Mouse (Mus musculus): ENCODE data around the gene Olfr749.
"Not testable (repeated sequence)": the region's sequence is repeated elsewhere in the genome, so short reads cannot be mapped to it uniquely, and the experiment has no call there.

Gene Olfr749

GRCm38 (mm10) chr14:50744994-50745393, at the start of gene Olfr749:
TSS of gene Olfr749 (minus strand) at chr14:50745094.
- no peak for DNase-seq

DNA sequence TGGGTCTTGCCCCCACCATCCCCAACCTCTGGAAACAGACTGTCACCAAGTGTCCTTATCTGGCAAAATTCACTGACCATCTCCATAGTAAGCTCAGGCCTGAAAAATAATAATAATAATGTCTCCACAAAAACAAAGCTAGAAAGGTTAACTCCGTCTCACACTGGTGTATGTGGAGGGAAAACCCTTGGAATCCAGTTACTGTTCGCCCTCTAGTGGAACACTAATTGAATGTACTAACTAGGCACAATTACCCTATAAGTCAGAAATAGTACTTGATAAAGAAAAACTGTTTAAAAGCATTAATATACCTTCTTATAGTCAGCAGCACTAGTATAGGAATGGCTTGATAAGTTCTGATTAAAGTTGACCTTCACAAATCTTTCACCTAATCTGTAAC, 43.3 kb upstream of the Olfr749 start:
- DNase-seq: no peak

DNA sequence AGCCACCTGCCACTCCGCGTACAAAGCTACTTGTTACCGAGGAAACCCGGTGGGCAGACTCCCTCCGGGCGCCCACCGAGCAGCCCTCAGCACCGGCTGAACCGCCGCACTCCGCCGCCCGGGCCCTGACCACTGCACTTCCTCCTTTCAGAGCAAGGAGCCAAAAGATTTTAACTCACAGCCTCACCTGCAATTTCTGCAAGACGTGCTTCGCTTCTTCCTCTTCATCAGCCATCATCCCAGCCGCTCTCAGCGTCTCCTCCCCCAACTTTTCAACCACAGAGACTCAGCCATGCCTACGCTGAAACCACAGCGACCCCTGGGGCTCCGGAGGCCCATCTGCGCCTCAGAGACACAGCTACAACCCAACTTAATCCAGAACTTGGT, 40.4 kb upstream of the Olfr749 start, which contains the start of gene Ttc5:
Gene Ttc5 (minus strand): TSS at position 269 of the 387 bp plus-strand sequence.
- peak; percentile 75 to 78 for DNase-seq

DNA sequence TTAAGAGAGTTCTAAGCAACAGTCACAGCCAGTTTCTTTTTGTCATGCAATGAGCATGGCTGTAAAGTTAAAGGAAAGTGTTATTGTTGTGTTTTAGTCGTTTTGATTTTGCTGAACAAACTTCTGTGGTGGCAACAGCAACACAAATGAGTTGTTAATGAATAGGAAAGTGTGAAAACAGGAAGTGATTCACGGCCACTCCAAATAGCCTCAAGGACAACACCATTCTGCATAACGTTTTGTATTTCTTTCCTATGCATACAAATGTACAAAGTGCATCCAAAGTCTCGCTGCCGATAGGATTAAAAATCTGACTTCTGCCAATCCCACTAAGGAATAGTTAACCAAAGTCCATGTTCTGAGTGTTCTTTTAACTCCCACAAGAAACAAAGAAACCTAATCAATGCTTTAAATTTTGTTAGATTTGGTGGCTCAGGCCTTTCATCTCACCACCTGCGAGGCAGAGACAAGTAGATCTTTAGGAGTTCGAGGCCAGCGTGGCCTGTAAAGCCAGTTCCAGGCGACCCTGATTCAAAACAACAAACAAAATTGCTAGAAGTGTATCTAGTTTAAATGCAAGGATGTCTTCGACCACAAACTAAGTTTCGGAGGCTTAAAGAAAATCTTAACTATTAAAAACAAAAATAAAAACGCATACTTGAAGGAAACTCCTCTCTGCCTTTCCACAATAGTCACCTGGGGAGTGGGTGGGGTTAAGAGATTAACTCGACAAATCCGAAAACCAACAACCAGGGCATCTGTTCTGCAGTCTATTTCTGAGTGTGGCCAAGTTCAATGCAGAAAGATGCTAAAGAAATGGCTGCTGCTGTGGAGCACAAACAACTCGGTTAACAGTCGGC, 39.7 kb upstream of the Olfr749 start:
- DNase-seq: no peak

GRCm38 (mm10) chr14:50782166-50782565, 37.3 kb upstream of the Olfr749 start:
- no peak for DNase-seq

DNA sequence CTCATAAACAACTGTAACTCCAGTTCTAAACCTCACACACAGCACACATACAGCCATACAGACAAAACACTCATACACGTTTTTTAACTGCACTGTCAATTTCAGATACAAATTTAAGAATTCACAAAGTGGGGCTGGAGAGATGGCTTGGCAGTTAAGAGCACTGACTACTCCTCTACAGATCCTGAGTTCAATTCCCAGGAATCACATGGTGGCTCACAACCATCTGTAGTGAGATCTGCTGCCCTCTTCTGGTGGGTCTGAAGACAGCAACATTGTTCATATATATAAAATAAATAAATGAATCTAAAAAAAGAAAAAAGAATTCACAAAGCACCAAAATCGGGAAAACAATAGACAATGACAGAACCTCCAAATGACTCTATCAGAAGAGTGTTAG, 26.4 kb upstream of the Olfr749 start:
- DNase-seq: no peak

- no peak for DNase-seq
Measured at GRCm38 (mm10) chr14:50765736-50766135, 20.8 kb upstream of the Olfr749 start.

GRCm38 (mm10) chr14:50758416-50759085, 13.7 kb upstream of the Olfr749 start:
- no peak for DNase-seq

DNA sequence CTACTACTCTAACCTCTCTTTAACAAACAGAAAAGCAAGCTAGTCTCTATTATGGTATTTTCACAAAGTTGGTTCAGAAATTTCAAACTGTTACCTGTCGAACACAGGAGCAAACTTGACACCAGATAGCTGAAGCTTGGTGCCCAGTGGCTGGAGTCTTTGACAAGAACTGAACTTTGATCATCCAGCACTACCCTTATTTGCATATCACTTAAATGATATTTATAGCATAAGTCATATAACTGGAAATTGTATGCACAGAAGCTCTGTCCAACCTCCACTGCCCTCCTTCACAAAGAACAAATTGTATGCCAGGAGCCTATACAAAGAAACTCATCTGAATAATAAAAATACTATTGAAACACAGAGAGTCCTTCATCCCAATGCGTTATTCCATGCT, 3.3 kb downstream of the Olfr749 start:
- DNase-seq: no peak

DNA sequence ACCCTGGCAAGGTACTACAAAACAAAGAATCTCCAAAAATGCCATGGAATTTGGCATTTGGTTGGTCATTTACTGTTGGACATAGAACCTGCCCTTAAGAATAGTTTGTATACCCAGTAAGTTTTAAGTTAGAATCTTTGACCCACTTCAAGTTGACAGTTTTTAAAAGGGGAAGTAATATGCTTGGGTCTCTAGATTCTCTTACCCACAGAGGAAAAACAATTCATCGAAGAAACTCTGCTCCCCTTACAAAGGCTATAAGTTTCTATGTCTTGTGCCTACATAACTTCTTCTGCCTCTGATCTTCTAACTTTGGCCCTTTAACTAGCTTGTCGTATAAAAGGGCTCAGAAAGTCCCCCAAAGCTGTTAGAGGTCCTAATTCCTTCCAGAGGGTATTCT, 4.6 kb downstream of the Olfr749 start:
- no peak for DNase-seq

- not testable (repeated sequence) for DNase-seq
Measured at GRCm38 (mm10) chr14:50722371-50722770, 22.5 kb downstream of the Olfr749 start.

DNA sequence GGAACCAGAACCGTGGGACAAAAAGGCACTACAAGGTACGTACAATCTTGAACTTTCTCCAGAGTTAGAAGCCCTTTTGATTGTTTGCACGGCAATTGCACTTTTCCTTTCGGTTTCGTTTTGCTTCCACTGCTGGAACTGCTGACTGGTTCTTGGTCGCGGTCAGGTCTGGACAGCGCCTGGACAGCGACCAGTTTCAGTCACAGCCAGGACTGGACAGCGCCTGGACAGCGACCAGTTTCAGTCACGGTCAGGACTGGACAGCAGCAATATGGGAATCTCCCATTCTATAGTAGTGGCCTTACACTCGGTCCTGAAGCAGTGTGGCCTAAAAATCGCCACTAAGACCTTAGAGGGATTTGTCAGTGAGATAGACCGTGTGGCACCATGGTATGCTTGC, 25.0 kb downstream of the Olfr749 start:
- DNase-seq: not testable (repeated sequence)

DNA sequence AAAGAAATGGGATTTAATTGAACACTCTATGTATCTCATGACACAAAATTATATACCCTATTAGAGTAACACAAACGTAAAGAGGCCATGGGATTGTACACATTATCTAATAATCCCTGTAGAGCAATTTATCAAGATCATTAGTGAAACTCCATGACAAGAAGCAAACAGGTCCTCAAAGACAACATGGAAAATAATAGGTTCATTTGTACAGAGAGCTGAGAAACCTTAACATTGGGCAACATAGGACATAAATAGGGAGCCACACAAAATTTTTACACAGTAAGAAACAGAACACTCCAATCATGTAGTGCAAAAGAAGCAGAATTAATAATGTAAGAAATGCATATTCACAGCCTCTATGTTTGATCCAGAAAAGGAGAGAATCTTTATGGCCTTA, 37.8 kb downstream of the Olfr749 start, which contains the start of gene Olfr748:
Gene Olfr748 (plus strand): TSS at position 301 of the 400 bp plus-strand sequence.
- no peak for DNase-seq

- no peak for DNase-seq
Measured at GRCm38 (mm10) chr14:50693106-50693505, 51.8 kb downstream of the Olfr749 start, which contains the start of gene Olfr747. TSS of gene Olfr747 (minus strand) at chr14:50693206.
